Mouse (Mus musculus) bone marrow, adult 2 months (tissue): ENCODE results near the gene Crocc.

Source experiments
- CTCF ChIP-seq: fragments of 200-500 bp; IDR thresholded peaks from 2 replicates; pipeline ENCODE4 v1.5.1; 2011; ENCODE audit warnings: low read length, control low read depth; ENCODE audit not compliant: control insufficient read depth, insufficient read depth
- POLR2A ChIP-seq: fragments of 200-500 bp; IDR thresholded peaks from 2 replicates; pipeline ENCODE4 v1.6.1; 2011; ENCODE audit warnings: low read depth, mild to moderate bottlenecking, control low read depth, low read length, borderline replicate concordance; ENCODE audit not compliant: control insufficient read depth

DNA sequence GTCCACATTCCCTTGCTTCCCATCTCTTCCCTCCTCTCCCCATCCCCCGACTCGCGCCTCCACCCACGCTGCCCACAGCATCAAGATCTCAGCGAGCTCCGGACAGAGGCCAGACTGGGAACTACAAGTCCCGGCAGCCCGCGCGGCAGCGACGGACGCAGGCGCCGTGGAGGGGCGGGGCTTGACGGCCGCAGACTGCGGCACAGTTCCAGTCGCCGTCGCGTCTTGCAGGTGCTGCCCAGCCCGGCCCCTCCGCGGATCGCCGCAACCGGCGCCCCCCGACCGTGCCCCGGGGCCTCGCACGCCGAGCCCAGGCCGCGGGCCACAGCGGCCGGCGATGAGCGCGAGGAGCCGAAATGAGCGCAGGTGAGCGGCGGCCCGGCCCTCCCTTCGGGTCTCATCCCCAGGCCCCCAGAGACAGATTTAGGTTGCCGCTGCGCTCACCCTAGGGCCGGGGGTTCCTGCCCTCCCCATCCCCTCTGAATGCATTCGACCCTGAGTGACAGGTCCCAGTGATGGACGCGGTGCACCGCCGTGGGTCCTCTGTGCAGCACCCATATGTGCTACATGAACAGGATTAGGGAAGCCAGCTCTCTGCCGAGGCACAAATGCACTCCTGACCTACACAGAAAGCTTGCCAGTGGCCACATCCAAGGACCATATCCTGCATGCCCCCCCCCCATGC, 73.5 kb downstream of the Crocc start, which contains the start of gene Atp13a2:
- TF ChIP-seq POLR2A (peak; percentile 46; the same call in 1 of the 2 replicates), CTCF (no peak)
